Comparison of ENCODE assay signal across 25 mouse cellular contexts in the genomic region with DNA sequence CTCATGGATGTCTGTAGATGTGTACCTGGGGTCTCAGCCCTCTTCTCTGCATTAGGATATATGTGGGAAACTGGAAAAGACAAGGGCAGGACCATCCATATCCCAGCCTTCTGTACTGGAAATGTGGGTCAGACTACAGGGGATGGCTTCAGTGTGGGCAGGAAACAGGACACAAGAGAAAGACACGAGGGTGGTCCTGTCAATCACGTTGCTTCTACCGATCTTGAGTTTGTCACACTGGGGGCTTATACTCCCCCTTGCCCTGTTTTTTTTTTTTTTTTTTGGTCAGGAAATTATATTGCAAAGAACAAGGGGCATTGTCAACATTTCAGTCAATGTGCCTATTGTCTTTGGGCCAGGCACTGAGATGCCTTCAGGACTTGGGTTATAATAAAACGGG. TPM values are rescaled to one million over a fixed set of nuclear protein-coding genes. Genes with fewer than 3 reads are reported as not detected.
A peak's percentile ranks its signal among the peaks of the same experiment; 100 is the strongest.
DNase-seq lines count a peak whose midpoint lies in the region; ATAC-seq and TF ChIP-seq lines count a peak whose summit lies in the region.
"Had no signal": no experiment of that assay in that cellular context is flagged by ENCODE, and none has a peak within 500 bp of the region (broad histone marks: within the 10 kb centered on the region; RNA-seq: fewer than 3 reads in every experiment).

No protein-coding gene starts in this region.

- H3K4me1 ChIP-seq in heart, embryonic 11.5 days (ENCODE audit: control insufficient read depth, insufficient read depth, low read length), result peaks cover 69% of the 10 kb centered on the region
- H3K4me1 ChIP-seq in heart, embryonic 15.5 days (replicated peaks), result peaks cover 55% of the 10 kb centered on the region
- H3K4me1 ChIP-seq in liver, postnatal 0 days (ENCODE audit: insufficient read depth), result no peaks in the 10 kb centered on the region

- ATAC-seq in heart, embryonic 11.5 days (replicated peaks; ENCODE audit: insufficient number of reproducible peaks, low FRiP score, low TSS enrichment), result no peak
- no peak for ATAC-seq in heart, embryonic 15.5 days (replicated peaks; ENCODE audit: insufficient number of reproducible peaks, insufficient read depth, low FRiP score, low read depth)
- ATAC-seq in liver, postnatal 0 days, result no peak
- ATAC-seq: activated CD4-positive, CD25-positive, alpha-beta regulatory T cell, adult 4 months; forebrain, embryonic 14.5 days; hindbrain, embryonic 16.5 days; inflammation-experienced regulatory T-cells, adult 6 months; intestine, postnatal 0 days; Patski had no signal

- peak overlapping the region; percentile 99 for H3K27ac ChIP-seq in heart, embryonic 11.5 days (ENCODE audit: low read depth, low read length)
- peak overlapping the region; percentile 90 for H3K27ac ChIP-seq in heart, embryonic 15.5 days
- H3K27ac ChIP-seq in liver, postnatal 0 days (ENCODE audit: low read depth), result no peak overlapping the region
- H3K27ac ChIP-seq: embryonic facial prominence, embryonic 10.5 days; forebrain, embryonic 10.5 days; gastrocnemius, adult 2 months; hindbrain, embryonic 12.5 days had no signal

- H3K36me3 ChIP-seq in heart, embryonic 11.5 days (ENCODE audit: control insufficient read depth, insufficient read depth, low read length), result no peaks in the 10 kb centered on the region
- no peaks in the 10 kb centered on the region; the same call in 1 of the 2 replicates for H3K36me3 ChIP-seq in heart, embryonic 15.5 days
- H3K36me3 ChIP-seq in liver, postnatal 0 days (replicated peaks; ENCODE audit: insufficient read depth, low read length), result no peaks in the 10 kb centered on the region
- H3K36me3 ChIP-seq: embryonic facial prominence, embryonic 10.5 days; forebrain, embryonic 10.5 days; hindbrain, embryonic 12.5 days had no signal

- peak overlapping the region; percentile 77 for H3K4me2 ChIP-seq in heart, embryonic 11.5 days
- H3K4me2 ChIP-seq in heart, embryonic 15.5 days, result peak overlapping the region; percentile 58
- no peak overlapping the region for H3K4me2 ChIP-seq in liver, postnatal 0 days (ENCODE audit: low read depth, low read length)
- H3K4me2 ChIP-seq: hindbrain, embryonic 12.5 days had no signal

- TF ChIP-seq EP300 in liver, postnatal 0 days (IDR thresholded peaks at IDR 0.05; ENCODE audit: low read depth), result no peak

- no peaks in the 10 kb centered on the region for H3K27me3 ChIP-seq in heart, embryonic 11.5 days (ENCODE audit: control insufficient read depth, insufficient read depth, low read length)
- H3K27me3 ChIP-seq in heart, embryonic 15.5 days, result no peaks in the 10 kb centered on the region
- no peaks in the 10 kb centered on the region for H3K27me3 ChIP-seq in liver, postnatal 0 days (ENCODE audit: insufficient read depth, low read length)
- H3K27me3 ChIP-seq: hindbrain, embryonic 12.5 days; Patski had no signal

- TF ChIP-seq CTCF in liver, postnatal 0 days (IDR thresholded peaks at IDR 0.05; ENCODE audit: low read depth), result no peak

- H3K9ac ChIP-seq in heart, embryonic 11.5 days (ENCODE audit: low read depth, low read length), result peak overlapping the region; percentile 98
- H3K9ac ChIP-seq in heart, embryonic 15.5 days, result peak overlapping the region; percentile 72
- H3K9ac ChIP-seq in liver, postnatal 0 days (replicated peaks), result no peak overlapping the region
- H3K9ac ChIP-seq: hindbrain, embryonic 12.5 days had no signal

- intact Hi-C loops in heart, postnatal 25 days (cut with DNase I), result no loop called here
- intact Hi-C loops in heart, postnatal 10 days (cut with DNase I), result no loop called here

- DNase-seq in heart, adult 8-10 months (ENCODE audit: low spot score), result no peak
- DNase-seq in heart, postnatal 25 days (ENCODE audit: low spot score), result no peak
- peak; percentile 9 to 32 for DNase-seq in heart, postnatal 10 days
- DNase-seq in cerebellum, postnatal 4 days (ENCODE audit: low spot score in 2 of 2), result no peak
- no peak for DNase-seq in liver, postnatal 0 days
- DNase-seq: adrenal gland, postnatal 14 days; cerebellum, adult 11-12 months; cerebellum, adult 9-10 months; cerebellum, postnatal 36 days; gastrocnemius, adult 2 months; gastrocnemius, postnatal 36 days; kidney, adult 8-10 months had no signal

- peak overlapping the region; percentile 66 for H3K4me3 ChIP-seq in heart, embryonic 11.5 days (ENCODE audit: low read depth, low read length)
- H3K4me3 ChIP-seq in heart, embryonic 15.5 days, result peak overlapping the region; percentile 57
- H3K4me3 ChIP-seq in liver, postnatal 0 days (ENCODE audit: low read depth, low read length), result no peak overlapping the region
- H3K4me3 ChIP-seq: embryonic facial prominence, embryonic 10.5 days; erythroblast, embryonic 14.5 days; forebrain, embryonic 10.5 days; gastrocnemius, adult 2 months; hindbrain, embryonic 12.5 days had no signal

- 28% methylated on average over 4 of the region's 4 CpGs for WGBS in heart, embryonic 11.5 days (ENCODE audit: insufficient replicate concordance)
- 28% methylated on average over 4 of the region's 4 CpGs for WGBS in heart, embryonic 15.5 days
- 57% methylated on average over 4 of the region's 4 CpGs for WGBS in liver, postnatal 0 days (ENCODE audit: insufficient replicate concordance)

- no peaks in the 10 kb centered on the region for H3K9me3 ChIP-seq in heart, embryonic 11.5 days (replicated peaks; ENCODE audit: control insufficient read depth, low read length)
- no peaks in the 10 kb centered on the region for H3K9me3 ChIP-seq in heart, embryonic 15.5 days (replicated peaks)
- H3K9me3 ChIP-seq in liver, postnatal 0 days (ENCODE audit: low read length), result no peaks in the 10 kb centered on the region
- H3K9me3 ChIP-seq: embryonic facial prominence, embryonic 10.5 days; forebrain, embryonic 10.5 days; hindbrain, embryonic 12.5 days had no signal

RNA-seq across cellular contexts. Expression of gene Tnnt2, which starts 2.5 kb away (rescaled TPM):
- polyA plus RNA-seq in heart, embryonic 11.5 days (2014; fragmentation: Nextera tagmentation; extraction: Ambion mirVana), result 3,916 and 3,947 TPM in 2 replicates
- total RNA-seq in heart, adult 8-10 months (2022), result over 10,000 TPM in 2 of 4 experiments, 1,000 to 10,000 TPM in 2; 8,821 to 11,650 (median 10,060) TPM
- 7,410 and 9,283 TPM in 2 replicates for polyA plus RNA-seq in heart, embryonic 15.5 days (2015; fragmentation: Nextera tagmentation; extraction: Ambion mirVana)
- 1,000 to 10,000 TPM; 8,717 to 8,772 TPM for total RNA-seq in heart, postnatal 25 days (2021)
- total RNA-seq in heart, postnatal 10 days (2021), result 1,000 to 10,000 TPM; 7,447 to 7,490 TPM
- 3.2 and 3.6 TPM in 2 replicates for polyA plus RNA-seq in liver, postnatal 0 days (2015; fragmentation: Nextera tagmentation; extraction: Ambion mirVana)
- polyA plus RNA-seq: erythroblast, embryonic 14.5 days had no signal

RNA-seq across cellular contexts. Expression of gene Lad1, which starts 20.2 kb away (rescaled TPM):
- polyA plus RNA-seq in heart, embryonic 11.5 days (2014; fragmentation: Nextera tagmentation; extraction: Ambion mirVana), result 2.3 and 3.1 TPM in 2 replicates
- total RNA-seq in heart, adult 8-10 months (2022), result 1 to 10 TPM; 5.0 to 8.6 (median 5.5) TPM
- polyA plus RNA-seq in heart, embryonic 15.5 days (2015; fragmentation: Nextera tagmentation; extraction: Ambion mirVana), result 3.2 and 5.8 TPM in 2 replicates
- total RNA-seq in heart, postnatal 25 days (2021), result 1 to 10 TPM; 5.6 to 6.0 TPM
- 10 to 100 TPM in 1 of 2 experiments, 1 to 10 TPM in 1; 9.4 to 10.8 TPM for total RNA-seq in heart, postnatal 10 days (2021)
- polyA plus RNA-seq in liver, postnatal 0 days (2015; fragmentation: Nextera tagmentation; extraction: Ambion mirVana), result 0.42 and 0.77 TPM in 2 replicates
- total RNA-seq: adrenal gland, postnatal 14 days; CH12.LX; gastrocnemius, adult 2 months; gastrocnemius, postnatal 36 days had no signal
- polyA plus RNA-seq: erythroblast, embryonic 14.5 days had no signal

RNA-seq across cellular contexts. Expression of gene Tnni1, which starts 59.4 kb away (rescaled TPM):
- polyA plus RNA-seq in heart, embryonic 11.5 days (2014; fragmentation: Nextera tagmentation; extraction: Ambion mirVana), result 3,442 and 3,640 TPM in 2 replicates
- 1 to 10 TPM in 2 of 4 experiments, under 1 TPM in 2; 0.44 to 2.4 (median 1.1) TPM for total RNA-seq in heart, adult 8-10 months (2022)
- 3,693 and 4,133 TPM in 2 replicates for polyA plus RNA-seq in heart, embryonic 15.5 days (2015; fragmentation: Nextera tagmentation; extraction: Ambion mirVana)
- total RNA-seq in heart, postnatal 25 days (2021), result 1 to 10 TPM; 2.0 to 2.3 TPM
- total RNA-seq in heart, postnatal 10 days (2021), result 100 to 1,000 TPM; 610 to 792 TPM
- polyA plus RNA-seq in liver, postnatal 0 days (2015; fragmentation: Nextera tagmentation; extraction: Ambion mirVana), result 1.2 and 4.7 TPM in 2 replicates
- total RNA-seq: adrenal gland, postnatal 14 days had no signal
- polyA plus RNA-seq: activated CD4-positive, CD25-positive, alpha-beta regulatory T cell, adult 4 months; erythroblast, embryonic 14.5 days; inflammation-experienced regulatory T-cells, adult 6 months had no signal

Comparison
In these comparisons a context has a peak if more than half of its experiments do, and no peak if none do; other contexts are left out.
1. DNase-seq: peak in heart, postnatal 10 days (2 of 2); none in heart, adult 8-10 months (single experiment), heart, postnatal 25 days (single experiment), cerebellum, postnatal 4 days (0 of 2) and liver, postnatal 0 days (single experiment).
2. RNA of gene Tnni1, which starts 59.4 kb away (total RNA-seq): 610 to 792 TPM in heart, postnatal 10 days; 2.0 to 2.3 TPM in heart, postnatal 25 days and 0.44 to 2.4 TPM in heart, adult 8-10 months; every median in the first group is over 100 times any median in the second.